Mouse (Mus musculus): Measurements from ENCODE around the gene Ttc6.

- TF ChIP-seq ZNF384 (IDR thresholded peaks at IDR 0.05; ENCODE audit: low read depth, low read length) (no peak), MAFK (IDR thresholded peaks at IDR 0.05; ENCODE audit: insufficient read depth, low read depth, low read length) (no peak)
Observed at GRCm38 (mm10) chr12:57662986-57663674, 99.2 kb downstream of the Ttc6 start.
